Mouse (Mus musculus) heart, adult 2 months (tissue): ENCODE measurements around the gene Jade2. TPM values are rescaled to one million over a fixed set of nuclear protein-coding genes. Genes with fewer than 3 reads are reported as not detected.
A peak's percentile ranks its signal among the peaks of the same experiment; 100 is the strongest.

ENCODE experiments used
- DNase-seq, 2 experiments: peaks; one replicate each; pipeline ENCODE4 v3.0.0; 2021
- H3K27ac ChIP-seq: fragments of 200-600 bp; 2 replicates; pipeline ENCODE4 v1.8.1; 2022
- H3K27me3 ChIP-seq: fragments of 200-500 bp; 2 replicates; pipeline ENCODE4 v1.6.1; 2012; ENCODE audit warnings: mild to moderate bottlenecking, low read length, inconsistent platforms, mixed read lengths; ENCODE audit not compliant: control insufficient read depth, insufficient read depth
- H3K36me3 ChIP-seq: fragments of 200-500 bp; 2 replicates; pipeline ENCODE4 v1.6.1; 2012; ENCODE audit warnings: low read length, inconsistent platforms; ENCODE audit not compliant: control insufficient read depth, insufficient read depth
- H3K4me1 ChIP-seq: fragments of 200-500 bp; 2 replicates; pipeline ENCODE4 v1.6.1; 2011; ENCODE audit warnings: low read length; ENCODE audit not compliant: control insufficient read depth, insufficient read depth
- H3K4me3 ChIP-seq: fragments of 200-600 bp; 2 replicates; pipeline ENCODE4 v1.8.1; 2022
- H3K79me2 ChIP-seq: fragments of 200-500 bp; replicated peaks from 2 replicates; pipeline ENCODE4 v1.6.1; 2012; ENCODE audit warnings: mild to moderate bottlenecking, inconsistent platforms, low read length, moderate library complexity, mixed read lengths; ENCODE audit not compliant: control insufficient read depth, insufficient read depth
- H3K9ac ChIP-seq: fragments of 200-500 bp; 2 replicates; pipeline ENCODE4 v1.6.1; 2012; ENCODE audit warnings: low read depth, mild to moderate bottlenecking, control low read depth, inconsistent platforms, low read length, mixed read lengths
- CTCF ChIP-seq: fragments of 200-600 bp; IDR thresholded peaks from 2 replicates; pipeline ENCODE4 v1.8.1; 2022; ENCODE audit warnings: antibody characterized with exemption, mild to moderate bottlenecking, moderate library complexity
- EP300 ChIP-seq: fragments of 200-500 bp; IDR thresholded peaks from 2 replicates; pipeline ENCODE4 v1.6.1; 2011; ENCODE audit warnings: low read depth, low read length, control low read depth; ENCODE audit not compliant: insufficient read depth
- POLR2A ChIP-seq: fragments of 200-500 bp; IDR thresholded peaks from 2 replicates; pipeline ENCODE4 v1.6.1; 2011; ENCODE audit warnings: mild to moderate bottlenecking, low read depth, low read length, control low read depth; ENCODE audit not compliant: insufficient read depth
- WGBS: fragments of 180-500 bp; shearing (Covaris S2); methylation state at CpG from one replicate; pipeline ENCODE4 v1.1.7; 2018; 5-methylcytosine and 5-hydroxymethylcytosine counted together
- intact Hi-C: fragments of 180-260 bp; cut with DNase I; formaldehyde crosslinking; loops from one replicate; pipeline ENCODE4 v1.15.1; 2025
- polyA plus RNA-seq: library from polyadenylated mRNA; depleted of rRNA; stranded (reverse); fragments of >200 nt; gene quantifications from 2 replicates; pipeline ENCODE4 v1.2.3, GENCODE M21; 2012
- total RNA-seq, 2 experiments: library from RNA; stranded (reverse); gene quantifications; 2 replicates each; pipeline ENCODE4 v1.2.3; 2021

Gene Jade2
- total and polyA plus RNA-seq, 3 experiments: 7.3 to 12.4 (median 11.3) TPM

DNA sequence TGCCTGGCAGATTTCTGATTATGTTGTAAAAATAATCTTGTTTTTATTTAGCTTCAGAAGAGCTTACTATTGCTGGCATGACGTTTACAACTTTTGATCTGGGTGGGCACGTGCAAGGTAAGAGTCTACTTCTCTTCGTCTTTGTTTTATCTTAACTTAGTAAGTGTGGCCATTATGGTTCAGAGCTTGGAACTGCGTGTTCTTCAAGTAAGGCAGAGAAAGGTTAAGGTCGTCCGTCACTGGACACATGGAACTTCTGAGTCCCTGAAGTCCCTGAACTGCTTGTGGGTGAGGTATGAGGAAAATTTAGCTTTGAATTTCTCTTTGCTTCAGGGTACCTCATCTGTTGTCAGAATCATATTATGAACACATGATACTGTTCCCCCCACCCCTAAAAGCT lies 74.7 kb downstream of the Jade2 start:
- no peak overlapping the region for H3K27ac ChIP-seq
- no peaks in the 10 kb centered on the region for H3K27me3 ChIP-seq
- no peak overlapping the region for H3K9ac ChIP-seq
- TF ChIP-seq CTCF (no peak), POLR2A (no peak)
- no peak overlapping the region for H3K4me3 ChIP-seq
- intact Hi-C loops: no loop called here
- WGBS: 83% methylated on average over 6 of the region's 6 CpGs
- no peak for DNase-seq
- H3K79me2 ChIP-seq: no peaks in the 10 kb centered on the region
- H3K36me3 ChIP-seq: peaks cover 14% of the 10 kb centered on the region
- peaks cover 3% of the 10 kb centered on the region for H3K4me1 ChIP-seq

DNA sequence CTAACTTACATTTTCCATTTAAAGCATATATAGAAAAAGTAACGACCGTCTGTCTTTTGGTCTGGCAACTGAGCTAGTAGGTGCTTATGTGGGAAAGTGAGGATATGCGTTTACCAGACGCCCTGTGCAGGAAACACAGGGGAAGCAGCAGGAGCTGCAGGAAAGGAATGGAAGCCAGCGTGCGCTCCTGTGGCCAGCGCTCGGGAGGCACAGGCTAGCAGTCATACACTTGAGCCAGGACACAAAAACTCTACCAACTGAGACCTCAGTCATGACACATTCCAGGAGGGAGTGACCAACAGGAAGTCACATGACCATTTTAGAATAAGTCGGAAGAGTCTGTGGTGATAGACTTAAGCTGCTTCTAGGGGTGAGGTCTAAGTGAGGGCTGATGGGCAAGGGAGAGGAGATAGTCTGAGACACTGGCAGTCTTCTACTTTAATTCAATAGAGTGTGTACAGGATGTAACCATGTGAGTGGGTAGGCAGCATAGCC lies 76.6 kb downstream of the Jade2 start:
- peaks cover 3% of the 10 kb centered on the region for H3K4me1 ChIP-seq
- H3K27ac ChIP-seq: no peak overlapping the region
- no peak for DNase-seq
- H3K79me2 ChIP-seq: 0 out of 2 replicates have a peak, but pooled peaks cover under 1% of the 10 kb centered on the region
- intact Hi-C loops: no loop called here
- TF ChIP-seq CTCF: no peak
- 0 out of 2 replicates have a peak, but pooled peaks have one; percentile 9 for TF ChIP-seq EP300
- TF ChIP-seq POLR2A: no peak
- H3K27me3 ChIP-seq: no peaks in the 10 kb centered on the region
- no peak overlapping the region for H3K9ac ChIP-seq
- 51% methylated on average over 9 of the region's 9 CpGs for WGBS
- H3K36me3 ChIP-seq: peaks cover 14% of the 10 kb centered on the region
- H3K4me3 ChIP-seq: no peak overlapping the region

DNA sequence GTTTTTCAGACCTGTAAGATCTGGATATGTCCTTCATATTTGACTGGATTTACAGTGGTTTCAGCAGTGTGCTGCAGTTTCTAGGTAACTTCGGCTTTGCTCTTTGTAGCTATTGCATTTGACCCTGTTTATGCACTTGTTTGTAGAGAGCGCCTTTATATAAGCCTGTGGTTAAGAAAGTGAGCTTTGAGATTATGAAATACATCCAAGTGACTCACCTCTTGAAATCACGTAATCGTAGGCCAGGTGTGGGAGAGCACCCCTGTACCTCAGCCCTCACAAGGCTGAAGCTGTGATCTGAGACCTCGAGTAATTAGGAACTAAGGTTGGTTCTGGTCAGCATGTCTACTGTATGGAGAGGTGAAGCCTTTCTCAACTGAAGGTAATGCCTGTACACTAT lies 80.0 kb downstream of the Jade2 start:
- peaks cover 3% of the 10 kb centered on the region for H3K79me2 ChIP-seq
- no peak overlapping the region for H3K27ac ChIP-seq
- H3K4me1 ChIP-seq: peaks cover 3% of the 10 kb centered on the region
- no peak for DNase-seq
- no peak overlapping the region for H3K9ac ChIP-seq
- no peak overlapping the region for H3K4me3 ChIP-seq
- H3K36me3 ChIP-seq: peaks cover 14% of the 10 kb centered on the region
- TF ChIP-seq EP300 (no peak), CTCF (no peak), POLR2A (no peak)
- H3K27me3 ChIP-seq: no peaks in the 10 kb centered on the region
- intact Hi-C loops: no loop called here
- WGBS: 91% methylated on average over 5 of the region's 5 CpGs

- intact Hi-C loops: no loop called here
- H3K27ac ChIP-seq: no peak overlapping the region
- peaks cover 8% of the 10 kb centered on the region for H3K79me2 ChIP-seq
- WGBS: 87% methylated on average over 3 of the region's 3 CpGs
- DNase-seq: no peak
- TF ChIP-seq POLR2A (no peak), CTCF (no peak), EP300 (no peak)
- no peak overlapping the region for H3K9ac ChIP-seq
- H3K36me3 ChIP-seq: peaks cover 9% of the 10 kb centered on the region
- H3K27me3 ChIP-seq: no peaks in the 10 kb centered on the region
- H3K4me1 ChIP-seq: peaks cover 4% of the 10 kb centered on the region
- H3K4me3 ChIP-seq: no peak overlapping the region
Measured at GRCm38 (mm10) chr11:51775507-51775906, 81.9 kb downstream of the Jade2 start.

DNA sequence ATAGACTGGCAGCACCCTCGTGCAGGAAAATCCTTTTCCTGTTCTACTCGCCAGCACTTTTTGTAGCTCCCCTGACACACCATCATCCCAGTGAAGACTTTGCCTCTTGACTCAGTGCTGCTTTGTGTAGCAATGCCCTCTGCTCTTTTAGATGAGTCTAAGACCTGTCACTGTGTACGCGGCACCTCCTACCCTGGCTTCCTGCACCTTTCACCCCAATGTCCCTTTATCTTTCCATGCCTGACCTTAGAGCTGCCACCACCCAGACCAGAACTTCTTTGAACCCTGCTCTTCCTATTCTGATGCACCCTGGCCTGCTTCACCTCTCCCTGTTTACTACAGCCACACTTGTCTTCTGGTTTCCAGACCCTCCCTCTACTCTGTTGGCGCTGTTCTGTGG lies 89.2 kb downstream of the Jade2 start:
- Histone ChIP-seq H3K9ac (no peak overlapping the region), H3K27ac (peak overlapping the region; percentile 8; the same call in 1 of the 2 replicates), H3K27me3 (no peaks in the 10 kb centered on the region), H3K4me1 (peaks cover 7% of the 10 kb centered on the region), H3K4me3 (no peak overlapping the region), H3K79me2 (peaks cover 10% of the 10 kb centered on the region), H3K36me3 (peaks cover 4% of the 10 kb centered on the region)
- DNase-seq: no peak
- intact Hi-C loops: no loop called here
- no peak for TF ChIP-seq CTCF
- no peak for TF ChIP-seq POLR2A
- no peak for TF ChIP-seq EP300
- 41% methylated on average over 5 of the region's 5 CpGs for WGBS

- H3K36me3 ChIP-seq: peaks cover 4% of the 10 kb centered on the region
- DNase-seq: no peak
- intact Hi-C loops: no loop called here
Measured at GRCm38 (mm10) chr11:51767579-51768220, 89.8 kb downstream of the Jade2 start.

More at GRCm38 (mm10) chr11:51767579-51768220, 89.8 kb downstream of the Jade2 start:
- no peaks in the 10 kb centered on the region for H3K27me3 ChIP-seq
- H3K4me3 ChIP-seq: no peak overlapping the region
- WGBS: 45% methylated on average over 8 of the region's 8 CpGs
- H3K27ac ChIP-seq: peak overlapping the region; percentile 8; the same call in 1 of the 2 replicates
- peaks cover 9% of the 10 kb centered on the region for H3K4me1 ChIP-seq
- H3K79me2 ChIP-seq: peaks cover 8% of the 10 kb centered on the region
- no peak overlapping the region for H3K9ac ChIP-seq
- TF ChIP-seq CTCF (no peak), EP300 (no peak), POLR2A (no peak)
